Mouse (Mus musculus): ENCODE data around the gene Washc1. TPM values are rescaled to one million over a fixed set of nuclear protein-coding genes. Genes with fewer than 3 reads are reported as not detected.
"Not testable (repeated sequence)": the region's sequence is repeated elsewhere in the genome, so short reads cannot be mapped to it uniquely, and the experiment has no call there.

The Washc1 gene
- 38.5 and 39.9 TPM in 2 replicates for polyA plus RNA-seq (2016; fragmentation: Nextera tagmentation; extraction: Ambion mirVana)

- WGBS, result under 1% methylated on average over 38 of the region's 41 CpGs
Measured at GRCm38 (mm10) chr17:66111402-66111959, at the start of gene Washc1. Gene Washc1, plus strand, starts transcription at chr17:66111545.

GRCm38 (mm10) chr17:66065115-66065514, 46.2 kb upstream of the Washc1 start:
- Histone ChIP-seq H3K27ac (no peak overlapping the region), H3K4me1 (no peaks in the 10 kb centered on the region), H3K4me2 (replicated peaks) (no peak overlapping the region), H3K36me3 (no peaks in the 10 kb centered on the region), H3K4me3 (no peak overlapping the region), H3K27me3 (no peaks in the 10 kb centered on the region), H3K9ac (no peak overlapping the region), H3K9me3 (replicated peaks) (no peaks in the 10 kb centered on the region)
- WGBS, result 88% methylated on average over 4 of the region's 4 CpGs
- no peak for ATAC-seq (ENCODE audit: low FRiP score)

More at GRCm38 (mm10) chr17:66111402-66111959, at the start of gene Washc1:
- Histone ChIP-seq H3K36me3 (peaks cover 28% of the 10 kb centered on the region), H3K4me2 (replicated peaks) (peak within 1 kb of the TSS; percentile 66), H3K4me3 (peak within 1 kb of the TSS; percentile 84), H3K27ac (peak within 1 kb of the TSS; percentile 73), H3K27me3 (no peaks in the 10 kb centered on the region), H3K4me1 (peaks cover 12% of the 10 kb centered on the region), H3K9ac (peak within 1 kb of the TSS; percentile 80), H3K9me3 (replicated peaks) (no peaks in the 10 kb centered on the region)
- ATAC-seq (ENCODE audit: low FRiP score), result peak; percentile 97

- ATAC-seq (ENCODE audit: low FRiP score); H3K27ac ChIP-seq; H3K4me3 ChIP-seq; H3K4me1 ChIP-seq; H3K4me2 ChIP-seq (replicated peaks); H3K9ac ChIP-seq; H3K27me3 ChIP-seq; H3K36me3 ChIP-seq; H3K9me3 ChIP-seq (replicated peaks): not testable (repeated sequence)
- WGBS, result 97% methylated on average over 2 of the region's 2 CpGs
Measured at GRCm38 (mm10) chr17:66069036-66069435, 42.3 kb upstream of the Washc1 start.

- no peaks in the 10 kb centered on the region for H3K9me3 ChIP-seq (replicated peaks)
- H3K4me2 ChIP-seq (replicated peaks), result no peak overlapping the region
- no peak overlapping the region for H3K27ac ChIP-seq
- H3K4me1 ChIP-seq, result peaks cover 17% of the 10 kb centered on the region; the same call in 1 of the 2 replicates
- no peak overlapping the region for H3K4me3 ChIP-seq
- ATAC-seq (ENCODE audit: low FRiP score), result no peak
- 0 out of 2 replicates have a peak, but pooled peaks cover 3% of the 10 kb centered on the region for H3K27me3 ChIP-seq
- no peaks in the 10 kb centered on the region for H3K36me3 ChIP-seq
- H3K9ac ChIP-seq, result no peak overlapping the region
- 87% methylated on average over 7 of the region's 7 CpGs for WGBS
Measured at GRCm38 (mm10) chr17:66073971-66074370, 37.4 kb upstream of the Washc1 start.

GRCm38 (mm10) chr17:66075827-66076173, 35.5 kb upstream of the Washc1 start:
- peaks cover 11% of the 10 kb centered on the region for H3K36me3 ChIP-seq
- H3K9me3 ChIP-seq (replicated peaks), result no peaks in the 10 kb centered on the region
- WGBS, result 8% methylated on average over 12 of the region's 12 CpGs
- peaks cover 17% of the 10 kb centered on the region; the same call in 1 of the 2 replicates for H3K4me1 ChIP-seq
- H3K9ac ChIP-seq, result peak overlapping the region; percentile 81
- no peak for ATAC-seq (ENCODE audit: low FRiP score)
- peak overlapping the region; percentile 85 for H3K4me2 ChIP-seq (replicated peaks)
- H3K4me3 ChIP-seq, result peak overlapping the region; percentile 88
- H3K27ac ChIP-seq, result peak overlapping the region; percentile 95
- H3K27me3 ChIP-seq, result 0 out of 2 replicates have a peak, but pooled peaks cover 3% of the 10 kb centered on the region

GRCm38 (mm10) chr17:66076174-66076927, 35.0 kb upstream of the Washc1 start:
- WGBS, result under 1% methylated on average over 75 of the region's 95 CpGs

GRCm38 (mm10) chr17:66076934-66077333, 34.4 kb upstream of the Washc1 start, which contains the start of gene Ankrd12:
Gene Ankrd12, minus strand, starts transcription at chr17:66077089.
- peak within 1 kb of the TSS; percentile 95 for H3K27ac ChIP-seq
- H3K27me3 ChIP-seq, result 0 out of 2 replicates have a peak, but pooled peaks cover 3% of the 10 kb centered on the region
- no peaks in the 10 kb centered on the region for H3K9me3 ChIP-seq (replicated peaks)
- peak within 1 kb of the TSS; percentile 81 for H3K9ac ChIP-seq
- H3K4me2 ChIP-seq (replicated peaks), result peak within 1 kb of the TSS; percentile 85
- under 1% methylated on average over 53 of the region's 53 CpGs for WGBS
- peaks cover 15% of the 10 kb centered on the region for H3K36me3 ChIP-seq
- peak within 1 kb of the TSS; percentile 88 for H3K4me3 ChIP-seq
- peaks cover 17% of the 10 kb centered on the region; the same call in 1 of the 2 replicates for H3K4me1 ChIP-seq
- ATAC-seq (ENCODE audit: low FRiP score), result peak; percentile 98

More at GRCm38 (mm10) chr17:66076174-66076927, 35.0 kb upstream of the Washc1 start:
- Histone ChIP-seq H3K4me3 (peak overlapping the region; percentile 88), H3K9me3 (replicated peaks) (no peaks in the 10 kb centered on the region), H3K27ac (peak overlapping the region; percentile 95), H3K4me1 (peaks cover 17% of the 10 kb centered on the region; the same call in 1 of the 2 replicates), H3K27me3 (0 out of 2 replicates have a peak, but pooled peaks cover 3% of the 10 kb centered on the region), H3K9ac (peak overlapping the region; percentile 81), H3K36me3 (peaks cover 15% of the 10 kb centered on the region), H3K4me2 (replicated peaks) (peak overlapping the region; percentile 85)
- peak; percentile 87 for ATAC-seq (ENCODE audit: low FRiP score)

GRCm38 (mm10) chr17:66077437-66077850, 33.9 kb upstream of the Washc1 start:
- Histone ChIP-seq H3K27me3 (0 out of 2 replicates have a peak, but pooled peaks cover 3% of the 10 kb centered on the region), H3K4me1 (peaks cover 17% of the 10 kb centered on the region; the same call in 1 of the 2 replicates), H3K9me3 (replicated peaks) (no peaks in the 10 kb centered on the region), H3K4me2 (replicated peaks) (peak overlapping the region; percentile 85), H3K4me3 (peak overlapping the region; percentile 88), H3K36me3 (peaks cover 15% of the 10 kb centered on the region), H3K9ac (peak overlapping the region; percentile 81), H3K27ac (peak overlapping the region; percentile 95)
- under 1% methylated on average over 23 of the region's 23 CpGs for WGBS
- peak; percentile 74 for ATAC-seq (ENCODE audit: low FRiP score)

- H3K4me1 ChIP-seq, result no peaks in the 10 kb centered on the region
- H3K36me3 ChIP-seq, result peaks cover 40% of the 10 kb centered on the region
- 87% methylated on average over 1 of the region's 1 CpGs for WGBS
- no peaks in the 10 kb centered on the region for H3K27me3 ChIP-seq
- ATAC-seq (ENCODE audit: low FRiP score), result no peak
- H3K4me2 ChIP-seq (replicated peaks), result no peak overlapping the region
- H3K9me3 ChIP-seq (replicated peaks), result no peaks in the 10 kb centered on the region
- no peak overlapping the region for H3K4me3 ChIP-seq
- H3K9ac ChIP-seq, result no peak overlapping the region
- H3K27ac ChIP-seq, result no peak overlapping the region
Measured at GRCm38 (mm10) chr17:66084486-66084885, 26.9 kb upstream of the Washc1 start.

- no peak overlapping the region for H3K27ac ChIP-seq
- no peak overlapping the region for H3K4me3 ChIP-seq
- WGBS, result 95% methylated on average over 1 of the region's 1 CpGs
- no peak overlapping the region for H3K9ac ChIP-seq
- ATAC-seq (ENCODE audit: low FRiP score), result no peak
- no peaks in the 10 kb centered on the region for H3K27me3 ChIP-seq
- no peaks in the 10 kb centered on the region for H3K9me3 ChIP-seq (replicated peaks)
- no peak overlapping the region for H3K4me2 ChIP-seq (replicated peaks)
- peaks cover 38% of the 10 kb centered on the region for H3K36me3 ChIP-seq
- no peaks in the 10 kb centered on the region for H3K4me1 ChIP-seq
Measured at GRCm38 (mm10) chr17:66085038-66085437, 26.3 kb upstream of the Washc1 start.

GRCm38 (mm10) chr17:66090251-66090650, 21.1 kb upstream of the Washc1 start:
- no peak for ATAC-seq (ENCODE audit: low FRiP score)
- Histone ChIP-seq H3K4me1 (no peaks in the 10 kb centered on the region), H3K36me3 (peaks cover 35% of the 10 kb centered on the region), H3K27me3 (no peaks in the 10 kb centered on the region), H3K4me3 (no peak overlapping the region), H3K9ac (no peak overlapping the region), H3K9me3 (replicated peaks) (no peaks in the 10 kb centered on the region), H3K4me2 (replicated peaks) (no peak overlapping the region), H3K27ac (no peak overlapping the region)

- H3K4me2 ChIP-seq (replicated peaks), result no peak overlapping the region
- H3K9me3 ChIP-seq (replicated peaks), result no peaks in the 10 kb centered on the region
- no peaks in the 10 kb centered on the region for H3K27me3 ChIP-seq
- no peak overlapping the region for H3K4me3 ChIP-seq
- no peaks in the 10 kb centered on the region for H3K4me1 ChIP-seq
- H3K36me3 ChIP-seq, result peaks cover 25% of the 10 kb centered on the region
- no peak overlapping the region for H3K27ac ChIP-seq
- no peak overlapping the region for H3K9ac ChIP-seq
- no peak for ATAC-seq (ENCODE audit: low FRiP score)
- 95% methylated on average over 2 of the region's 2 CpGs for WGBS
Measured at GRCm38 (mm10) chr17:66091392-66091791, 20.0 kb upstream of the Washc1 start.

Measured in hindbrain, embryonic 12.5 days (tissue).